Mouse (Mus musculus) urinary bladder, adult 18-20 months (tissue): ENCODE data around the gene Cda.

Source experiments
- DNase-seq, 2 experiments: peaks; one replicate each; pipeline ENCODE4 v3.0.0; 2022; ENCODE audit warnings: low spot score in 2 of 2, mixed read lengths in 2 of 2

The Cda gene

DNA sequence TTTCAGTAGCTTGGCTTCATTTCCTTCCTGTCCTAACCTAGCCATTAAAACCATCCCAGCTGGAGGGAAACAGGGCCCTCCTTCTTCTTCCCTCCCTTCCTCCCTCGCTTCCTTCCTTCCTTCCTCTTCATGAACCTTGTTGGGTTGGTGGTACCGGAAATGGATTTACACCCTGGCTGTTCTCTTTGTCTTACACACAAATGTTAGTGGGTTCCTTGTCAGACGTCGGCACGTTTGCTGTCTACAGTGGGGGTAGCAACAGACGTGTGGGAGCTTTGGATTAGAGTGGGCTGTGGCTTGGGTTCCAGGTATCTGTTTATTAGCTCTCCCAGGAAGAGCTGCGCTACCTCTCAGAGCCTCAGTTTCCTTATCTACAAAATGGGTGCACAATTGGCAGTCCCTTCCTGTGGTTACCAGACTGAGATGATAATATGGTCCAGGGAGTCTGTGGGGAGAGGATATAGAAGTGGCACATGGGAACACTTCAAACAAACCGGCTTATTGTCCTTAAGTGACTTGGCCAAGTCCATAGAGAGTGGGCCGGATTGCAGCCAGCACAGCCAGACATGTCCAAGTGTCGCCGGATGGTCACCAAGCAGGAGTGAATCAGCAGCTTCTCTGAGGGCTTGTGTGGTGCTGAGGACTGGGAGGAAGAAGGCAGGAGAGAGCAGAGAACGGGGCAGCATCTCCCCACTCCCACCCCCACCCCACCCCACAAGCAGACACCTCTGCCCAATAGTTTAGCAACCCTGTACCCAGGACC is 887 bp upstream of the Cda start:
- DNase-seq, result no peak

GRCm38 (mm10) chr4:138366561-138366960 is 1.2 kb downstream of the Cda start:
- no peak for DNase-seq

DNA sequence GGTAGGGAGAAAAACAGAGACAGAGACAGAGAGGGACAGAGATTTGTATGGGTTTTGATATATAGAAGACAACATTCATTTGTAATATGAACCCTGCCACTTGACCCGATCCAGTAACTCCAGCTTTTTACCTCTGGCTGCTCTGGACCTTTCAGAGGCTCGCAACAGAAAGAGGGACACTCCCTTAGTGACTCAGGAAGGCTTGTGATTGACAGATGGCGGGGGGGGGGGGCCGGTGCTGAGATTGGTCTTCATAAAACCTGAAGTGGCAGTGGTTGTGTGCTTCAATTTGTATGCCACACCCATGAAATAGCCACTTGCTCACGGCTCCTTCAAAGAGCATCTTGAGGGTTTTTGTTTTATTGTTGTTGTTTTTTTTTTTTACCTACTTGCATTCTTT is 4.3 kb downstream of the Cda start:
- DNase-seq, result no peak

DNA sequence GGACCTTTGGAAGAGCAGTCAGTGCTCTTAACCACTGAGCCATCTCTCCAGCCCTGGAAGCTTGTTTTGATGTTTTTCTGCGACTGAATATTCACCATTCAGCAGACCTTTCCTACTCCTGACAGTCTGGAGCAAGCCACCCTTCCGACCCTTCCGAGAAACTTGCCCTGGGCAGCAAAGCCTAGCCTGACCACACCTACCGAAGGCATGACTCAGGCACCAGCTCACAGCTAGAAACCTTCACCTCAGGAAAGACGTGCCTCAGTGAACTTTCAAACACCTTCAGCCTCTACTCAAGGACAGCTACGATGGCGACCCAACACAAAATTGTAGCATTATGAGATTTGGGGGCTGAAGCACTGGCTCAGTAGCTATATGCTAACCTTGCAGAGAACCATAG is 4.9 kb downstream of the Cda start:
- DNase-seq, result no peak

DNA sequence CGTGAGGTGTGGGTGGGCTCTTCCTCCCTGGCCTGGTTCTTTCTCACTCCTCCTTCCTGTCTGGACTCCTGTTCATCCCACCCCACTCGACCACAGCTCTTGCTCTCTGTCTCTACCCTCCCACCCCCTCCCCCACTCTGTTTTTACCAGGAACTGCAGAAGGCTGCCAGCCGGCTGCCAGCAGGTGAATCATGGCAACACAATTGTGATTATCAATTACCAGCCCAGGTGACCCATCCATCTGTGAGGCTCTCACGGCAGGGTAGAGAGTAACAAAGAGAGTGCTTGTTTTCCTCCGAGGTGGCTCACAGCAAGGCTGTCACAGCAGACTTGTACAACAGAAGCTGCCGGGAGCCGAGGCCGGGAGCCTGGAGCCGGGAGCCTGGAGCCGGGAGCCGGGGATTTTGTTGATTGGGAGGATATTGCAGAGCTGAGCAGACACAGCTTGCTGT is 6.4 kb downstream of the Cda start:
- DNase-seq, result no peak

DNA sequence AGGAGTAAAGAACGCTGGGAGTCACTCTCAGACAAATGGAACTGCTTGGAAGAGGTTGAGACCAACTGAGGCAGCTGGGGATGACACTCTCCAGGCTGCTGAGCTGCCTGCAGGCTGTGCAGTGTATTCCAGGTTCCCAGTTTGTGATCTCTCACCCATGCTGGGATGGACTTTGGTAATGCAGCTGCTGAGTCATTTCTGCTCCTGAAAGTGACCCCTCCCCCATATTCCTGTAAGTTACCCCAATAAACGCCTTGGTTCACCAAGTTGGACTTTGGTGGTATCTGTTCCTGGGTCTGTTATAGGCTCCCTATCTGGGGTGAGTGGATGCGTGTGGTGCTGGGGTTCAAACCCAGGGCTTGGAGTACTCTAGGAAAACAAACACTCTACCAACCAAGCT is 9.6 kb downstream of the Cda start:
- no peak for DNase-seq

DNA sequence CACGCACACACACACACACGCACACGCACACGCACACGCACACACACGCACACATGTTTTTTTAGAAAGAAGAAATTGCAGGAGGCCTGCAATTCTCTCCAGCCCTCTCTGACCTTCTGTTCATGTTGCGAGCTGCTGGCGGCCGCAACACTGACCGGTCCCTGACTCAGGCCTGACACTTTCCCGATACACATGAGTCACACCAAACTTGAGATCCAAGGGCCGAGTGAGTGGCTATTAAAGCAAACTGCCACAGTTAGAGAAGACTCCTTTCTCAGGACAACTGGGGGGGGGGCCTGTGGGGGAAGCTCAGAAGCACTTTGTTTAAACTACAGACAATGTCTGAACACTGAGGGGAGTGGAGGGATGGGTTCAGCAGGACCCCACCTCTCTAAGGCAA is 11.2 kb downstream of the Cda start:
- DNase-seq, result peak in 1 of 2 experiments; percentile 57

GRCm38 (mm10) chr4:138356141-138356540 is 11.7 kb downstream of the Cda start:
- DNase-seq, result peak; percentile 54 to 55

- no peak for DNase-seq
Observed at GRCm38 (mm10) chr4:138355496-138355895, 12.3 kb downstream of the Cda start.

DNA sequence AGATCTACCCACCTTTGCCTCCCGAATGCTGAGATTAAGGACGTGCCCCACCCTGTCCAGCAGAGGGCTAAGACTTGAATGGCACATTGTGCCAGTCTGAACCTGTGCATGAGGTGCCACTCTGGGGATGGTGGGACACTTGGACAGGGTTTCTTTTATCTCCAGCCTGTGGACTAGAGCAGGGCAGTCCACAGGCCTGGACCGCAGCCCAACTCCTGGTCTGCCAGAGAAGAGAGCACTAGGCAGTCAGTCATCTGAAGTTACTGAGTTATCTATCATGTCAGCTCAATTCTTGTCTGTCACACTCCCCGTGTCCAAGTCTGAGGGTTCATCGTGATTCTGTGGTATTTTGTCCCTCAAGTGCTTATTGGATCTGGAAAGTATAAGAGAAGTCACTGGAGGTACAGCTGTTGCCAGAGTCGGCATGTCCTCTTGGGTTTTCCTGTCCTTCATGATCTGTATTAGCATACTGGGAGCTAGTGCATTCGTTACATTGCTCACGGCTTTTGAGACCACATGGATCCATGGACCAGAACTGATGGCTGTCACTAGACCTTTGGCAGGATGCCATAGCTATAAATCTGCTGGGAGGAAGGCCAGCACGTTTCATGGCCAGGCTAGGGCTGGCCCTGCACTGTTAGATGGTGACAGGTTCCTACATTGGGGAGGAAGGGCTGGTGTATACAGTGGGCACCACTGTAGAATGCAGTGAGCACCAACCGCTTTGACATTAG is 14.2 kb downstream of the Cda start:
- no peak for DNase-seq

DNA sequence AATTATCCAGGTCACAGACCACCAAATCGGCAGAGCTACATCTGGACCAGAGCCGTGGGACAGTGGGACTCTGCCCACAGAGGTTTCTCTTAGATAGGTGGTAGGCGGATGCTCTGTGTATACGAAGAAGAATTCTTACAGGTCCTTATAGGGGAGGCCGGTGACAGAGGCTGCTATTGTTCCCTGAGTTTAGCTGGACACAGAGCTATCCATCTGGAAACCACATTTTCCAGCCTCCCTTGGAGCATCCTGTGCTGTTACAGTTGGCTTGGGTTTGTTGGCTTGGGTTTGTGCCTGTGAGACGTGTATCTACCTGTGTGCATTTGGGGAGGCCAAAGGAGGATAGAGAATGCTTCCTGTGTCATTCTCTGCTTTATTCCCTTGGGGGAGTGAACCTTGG is 15.1 kb downstream of the Cda start:
- no peak for DNase-seq

GRCm38 (mm10) chr4:138351821-138352220 is 16.0 kb downstream of the Cda start:
- DNase-seq, result no peak

DNA sequence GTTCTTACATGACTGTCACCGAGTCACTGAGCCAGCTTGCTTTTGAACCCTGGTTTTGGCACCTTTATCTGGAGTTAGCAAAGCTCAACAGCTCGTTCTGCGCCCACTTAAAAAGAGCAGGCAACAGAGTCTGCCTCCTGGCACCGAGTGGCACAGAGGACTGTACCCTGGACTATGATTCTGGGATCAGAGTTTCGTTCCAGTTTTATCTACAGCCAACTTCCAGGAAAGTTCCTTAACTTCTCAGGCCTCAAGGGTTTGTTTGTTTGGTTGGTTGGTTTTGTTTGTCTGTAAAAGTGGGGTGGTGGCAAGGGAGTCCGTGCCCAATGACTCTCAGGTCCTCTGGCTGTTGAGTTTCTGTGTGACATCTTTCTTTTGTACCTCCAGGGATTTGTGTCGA is 19.1 kb downstream of the Cda start:
- no peak for DNase-seq

DNA sequence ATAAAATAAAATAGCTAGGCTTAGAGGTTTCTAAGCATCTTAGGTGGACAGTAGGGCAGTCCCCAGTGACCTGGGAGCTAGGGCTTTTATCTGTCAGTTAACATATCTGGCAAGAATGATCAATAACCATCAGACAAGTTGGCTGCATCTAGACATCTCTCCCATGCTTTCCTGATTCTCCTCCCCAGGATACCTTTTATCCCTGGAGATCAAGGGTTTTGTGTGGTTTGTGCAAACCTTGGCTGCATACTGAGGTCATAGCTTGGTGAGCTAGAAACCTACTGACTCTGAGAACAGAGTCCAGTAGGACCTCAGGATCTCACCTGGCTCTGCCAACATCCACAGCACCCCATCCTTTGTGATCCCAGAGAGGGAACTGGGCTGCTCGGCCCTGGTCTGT is 20.5 kb downstream of the Cda start:
- DNase-seq, result no peak

DNA sequence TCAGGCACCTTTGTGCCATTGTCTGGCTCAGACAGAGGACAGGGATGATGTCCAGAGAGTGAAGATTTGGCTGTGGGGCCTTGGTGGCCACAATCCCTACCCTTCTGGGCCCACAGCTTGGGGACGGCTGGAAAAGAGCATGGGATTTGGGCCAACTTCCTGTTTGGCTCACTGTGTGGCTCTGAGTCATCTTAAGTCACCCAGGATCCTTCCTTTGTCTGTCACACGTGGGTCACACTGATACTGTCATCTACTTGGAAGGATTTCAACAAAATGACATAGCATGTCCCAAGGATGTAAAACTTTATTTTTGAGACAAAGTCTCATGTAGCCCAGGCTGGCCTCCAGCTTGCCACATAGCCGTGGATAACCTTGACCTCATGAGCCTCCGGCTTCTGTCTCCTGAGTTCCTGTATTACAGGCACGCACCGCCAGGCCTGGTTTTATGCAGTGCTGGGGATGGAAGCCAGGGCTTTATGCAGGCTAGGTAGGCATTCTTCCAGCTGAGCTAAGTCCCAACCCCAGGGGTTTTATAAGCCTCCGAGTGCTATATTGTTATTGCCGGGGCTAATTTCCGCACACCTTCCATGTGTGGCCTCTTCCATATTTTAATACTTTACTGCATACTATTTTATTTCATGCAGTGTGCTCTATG is 22.8 kb downstream of the Cda start:
- no peak for DNase-seq

DNA sequence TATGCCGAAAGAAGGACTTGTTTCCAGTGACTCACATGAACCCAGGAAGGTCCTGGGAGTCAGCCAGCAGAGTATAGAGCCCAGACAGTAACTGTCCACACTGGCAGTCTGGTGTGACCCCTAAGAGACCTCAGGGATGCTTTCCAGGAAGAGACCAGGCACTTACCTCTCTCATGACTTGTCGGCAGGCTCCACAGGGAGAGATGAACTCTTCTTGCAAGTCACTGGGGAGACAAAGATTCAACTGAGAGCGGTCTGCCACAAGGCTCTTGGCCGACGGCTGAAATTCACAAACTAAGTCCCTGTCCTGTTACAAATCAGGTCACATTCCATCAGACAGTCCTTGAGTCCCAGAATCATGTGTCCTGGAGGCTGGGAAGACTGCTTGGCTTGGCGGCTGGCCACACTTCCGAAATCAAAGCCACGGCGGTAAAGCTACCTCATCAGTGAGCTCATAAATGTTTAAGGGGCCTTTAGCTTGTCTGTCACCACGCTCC is 24.4 kb downstream of the Cda start:
- DNase-seq, result no peak

GRCm38 (mm10) chr4:138342778-138343177 is 25.0 kb downstream of the Cda start:
- peak in 1 of 2 experiments; percentile 30 for DNase-seq

DNA sequence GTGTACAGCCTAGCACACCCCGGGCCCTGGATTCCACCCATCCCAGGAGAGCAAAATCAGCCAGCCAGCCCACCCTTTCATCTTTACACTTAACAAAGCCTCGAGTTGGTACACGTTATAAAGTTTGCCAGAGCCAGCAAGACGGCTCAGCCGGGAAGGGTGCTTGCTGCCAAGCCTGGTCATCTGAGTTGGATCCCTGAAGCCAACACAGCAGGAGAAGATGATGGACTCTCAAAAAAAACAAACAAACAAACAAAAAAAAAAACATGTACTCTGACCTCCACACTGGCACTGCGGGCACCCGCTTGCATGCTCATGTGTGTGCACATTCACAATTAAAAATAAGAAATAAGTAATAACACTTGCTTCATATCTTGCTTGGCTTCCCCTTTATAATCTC is 25.7 kb downstream of the Cda start:
- DNase-seq, result no peak

- DNase-seq, result no peak
Observed at GRCm38 (mm10) chr4:138341393-138341792, 26.4 kb downstream of the Cda start.

GRCm38 (mm10) chr4:138339963-138340362 is 27.8 kb downstream of the Cda start:
- DNase-seq, result no peak

- DNase-seq, result no peak
Observed at GRCm38 (mm10) chr4:138337341-138337740, 30.5 kb downstream of the Cda start.

GRCm38 (mm10) chr4:138336876-138337275 is 30.9 kb downstream of the Cda start:
- no peak for DNase-seq

GRCm38 (mm10) chr4:138335648-138336047 is 32.1 kb downstream of the Cda start:
- no peak for DNase-seq
